Mouse (Mus musculus): ENCODE data around the gene Irgq. TPM values are rescaled to one million over a fixed set of nuclear protein-coding genes. Genes with fewer than 3 reads are reported as not detected.

Gene Irgq
- total RNA-seq, 4 experiments from 2014 or later: 53.6 to 65.2 (median 60.0) TPM

Other genes with a start within 250 kb of the Irgq start
- gene Zfp61, start 229.5 kb upstream of the Irgq start, total RNA-seq (2022): 10 to 100 TPM; 19.3 to 30.5 (median 24.7) TPM
- gene Zfp94, start 214.0 kb upstream of the Irgq start, total RNA-seq (2022): 10 to 100 TPM; 14.4 to 18.3 (median 15.6) TPM
- not detected for gene Tescl, start 196.8 kb upstream of the Irgq start, total RNA-seq (2022)
- gene Lypd5, start 181.5 kb upstream of the Irgq start, total RNA-seq (2022): not detected
- gene Kcnn4, start 160.4 kb upstream of the Irgq start, total RNA-seq (2022): 1 to 10 TPM in 1 of 4 experiments, under 1 TPM in 2, not detected in 1; 0.27 to 1.2 (median 0.90) TPM
- gene Smg9, start 131.1 kb upstream of the Irgq start, total RNA-seq (2022): 10 to 100 TPM; 33.8 to 49.8 (median 44.0) TPM
- not detected for gene Irgc1, start 78.4 kb upstream of the Irgq start, total RNA-seq (2022)
- gene Plaur, start 68.2 kb upstream of the Irgq start, total RNA-seq (2022): 1 to 10 TPM in 3 of 4 experiments, under 1 TPM in 1; 0.87 to 8.3 (median 2.7) TPM
- 100 to 1,000 TPM; 123 to 166 (median 143) TPM for gene Cadm4, start 48.7 kb upstream of the Irgq start, total RNA-seq (2022)
- gene Zfp428, start 23.7 kb upstream of the Irgq start, total RNA-seq (2022): 10 to 100 TPM; 29.7 to 38.9 (median 34.5) TPM
- not detected for gene AC161166.1, start 18.2 kb upstream of the Irgq start, total RNA-seq (2022)
- gene Pinlyp, start 15.4 kb downstream of the Irgq start, total RNA-seq (2022): under 1 TPM in 1 of 4 experiments, not detected in 3; 0.41 TPM
- 10 to 100 TPM; 32.9 to 44.7 (median 41.3) TPM for gene Xrcc1, start 15.6 kb downstream of the Irgq start, total RNA-seq (2022)
- gene Ethe1, start 56.9 kb downstream of the Irgq start, total RNA-seq (2022): 10 to 100 TPM; 10.9 to 15.8 (median 12.3) TPM
- 1 to 10 TPM; 4.0 to 5.2 (median 4.9) TPM for gene Zfp575, start 57.0 kb downstream of the Irgq start, total RNA-seq (2022)
- gene Phldb3, start 80.1 kb downstream of the Irgq start, total RNA-seq (2022): under 1 TPM; 0.27 to 0.73 (median 0.35) TPM
- 1 to 10 TPM in 1 of 4 experiments, under 1 TPM in 3; 0.19 to 1.1 (median 0.34) TPM for gene Lypd3, start 105.9 kb downstream of the Irgq start, total RNA-seq (2022)
- not detected for gene Tex101, start 146.0 kb downstream of the Irgq start, total RNA-seq (2022)
- not detected for gene BC049730, start 178.6 kb downstream of the Irgq start, total RNA-seq (2022)
- not detected for gene Gm4763, start 196.2 kb downstream of the Irgq start, total RNA-seq (2022)
- gene Cd177, start 229.6 kb downstream of the Irgq start, total RNA-seq (2022): under 1 TPM in 1 of 4 experiments, not detected in 3; 0.10 TPM
- not detected for gene Ceacam10, start 246.5 kb downstream of the Irgq start, total RNA-seq (2022)